Mouse (Mus musculus) monocyte, adult 5-6 weeks (primary cell): ENCODE results near the gene Ufsp1. TPM values are rescaled to one million over a fixed set of nuclear protein-coding genes. Genes with fewer than 3 reads are reported as not detected.

ENCODE experiments used
- ATAC-seq: fragments of 153-309, 156-312 bp; replicated peaks from 2 replicates; pipeline ENCODE4 v1.8.0; 2017; ENCODE audit warnings: mild to moderate bottlenecking; ENCODE audit not compliant: low TSS enrichment, insufficient number of reproducible peaks, severe bottlenecking, poor library complexity, low FRiP score
- total RNA-seq: library from RNA; stranded (forward); fragments of 200-1000, 200-491, 200-594 nt; gene quantifications from 3 replicates; pipeline ENCODE4 v1.2.3, GENCODE M21; 2017

Gene Ufsp1
- total RNA-seq, 1 experiment from 2014 or later: 1.2 TPM

GRCm38 (mm10) chr5:137318570-137318969 lies 24.1 kb downstream of the Ufsp1 start:
- no peak for ATAC-seq

- no peak for ATAC-seq
Measured at GRCm38 (mm10) chr5:137320996-137321395, 26.6 kb downstream of the Ufsp1 start.

GRCm38 (mm10) chr5:137330910-137331309 lies 36.5 kb downstream of the Ufsp1 start:
- 0 out of 2 replicates have a peak, but pooled peaks have one; percentile 7 for ATAC-seq

DNA sequence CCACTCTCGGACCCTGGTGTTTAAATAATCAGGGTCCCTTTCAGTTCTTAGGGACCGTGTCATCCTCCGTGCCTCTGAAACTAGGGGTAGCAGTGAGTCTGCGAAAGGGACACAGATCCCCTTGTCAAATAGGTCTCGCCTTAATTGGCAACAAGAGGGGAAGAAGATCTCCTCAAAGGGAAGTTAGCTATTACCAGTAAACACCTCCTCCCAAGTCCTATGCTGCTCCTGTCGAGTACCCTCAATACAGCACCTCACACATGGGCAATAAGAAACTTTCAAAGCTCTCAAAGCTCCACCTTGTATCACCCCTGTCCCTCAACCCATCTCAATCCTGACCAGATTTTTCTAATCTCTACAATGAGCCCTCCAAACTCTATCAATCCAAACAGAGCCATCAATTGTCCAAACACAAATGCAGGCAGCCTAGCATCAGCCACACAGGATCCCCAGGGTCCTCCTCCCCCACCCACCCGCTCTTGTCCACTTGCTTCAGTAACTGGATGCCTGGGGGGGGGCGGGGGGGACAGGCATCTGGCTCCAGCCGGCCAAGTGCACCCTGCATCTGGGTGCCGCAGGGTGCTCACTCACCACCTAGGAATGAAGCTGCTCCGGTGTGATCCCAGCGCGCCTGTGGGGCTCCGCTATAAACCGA lies 38.6 kb downstream of the Ufsp1 start:
- ATAC-seq: peak; percentile 37; the same call in 1 of the 2 replicates

DNA sequence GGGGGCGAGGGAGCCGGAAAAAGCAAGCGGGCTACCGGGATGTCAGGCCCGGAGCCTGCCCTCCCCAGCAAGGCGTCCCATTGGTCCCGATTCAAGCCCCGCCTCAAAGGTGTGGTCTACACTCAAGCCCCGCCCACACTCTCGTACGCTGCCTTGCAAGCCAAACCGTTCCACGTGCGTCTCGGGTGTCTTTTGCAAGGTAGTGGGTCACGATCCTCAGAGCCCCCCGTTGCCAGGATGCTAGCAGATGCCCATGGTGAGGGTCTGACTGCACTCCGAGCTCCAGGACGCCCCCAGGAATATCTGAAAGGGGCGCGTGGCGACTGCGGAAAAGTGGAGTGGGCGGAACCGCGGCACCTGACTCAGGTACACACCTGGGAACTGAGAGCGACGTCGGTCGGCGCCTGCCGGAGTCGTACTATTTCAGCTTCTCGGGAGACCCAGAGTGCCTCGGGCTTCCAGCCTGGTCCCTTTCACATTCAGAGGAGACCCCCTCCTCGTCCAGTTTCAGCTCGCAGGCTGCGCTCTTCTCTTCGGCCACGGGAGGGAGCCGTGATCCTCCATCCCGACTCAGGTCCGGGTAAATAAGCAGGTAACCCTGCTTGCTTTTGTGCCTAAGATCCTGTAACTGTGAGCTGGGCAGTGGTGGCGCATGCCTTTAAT lies 39.2 kb downstream of the Ufsp1 start, which contains the start of gene Slc12a9:
Slc12a9 (minus strand) TSS at position 86 of the 663 bp plus-strand sequence.
- peak; percentile 94 for ATAC-seq

GRCm38 (mm10) chr5:137334317-137334716 lies 39.9 kb downstream of the Ufsp1 start:
- no peak for ATAC-seq

DNA sequence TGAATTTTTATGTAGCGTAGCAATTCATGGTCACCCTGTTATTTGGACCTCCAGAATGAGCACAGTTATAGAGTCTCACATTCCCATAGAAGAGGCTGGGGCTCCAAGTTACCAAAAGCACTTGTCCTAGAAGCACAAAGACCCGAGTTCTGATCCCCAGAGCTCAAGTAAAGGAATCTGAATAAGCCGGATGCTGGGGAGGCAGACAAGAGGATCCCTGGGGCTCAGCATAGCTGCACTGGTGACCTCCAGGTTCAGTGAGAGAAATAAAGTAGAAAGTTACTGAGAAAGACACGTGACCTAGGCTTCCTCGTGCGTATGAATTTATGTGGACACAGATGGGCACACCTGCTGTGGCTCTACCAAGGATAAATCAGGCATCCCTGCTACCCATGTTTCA lies 40.6 kb downstream of the Ufsp1 start:
- ATAC-seq: no peak

DNA sequence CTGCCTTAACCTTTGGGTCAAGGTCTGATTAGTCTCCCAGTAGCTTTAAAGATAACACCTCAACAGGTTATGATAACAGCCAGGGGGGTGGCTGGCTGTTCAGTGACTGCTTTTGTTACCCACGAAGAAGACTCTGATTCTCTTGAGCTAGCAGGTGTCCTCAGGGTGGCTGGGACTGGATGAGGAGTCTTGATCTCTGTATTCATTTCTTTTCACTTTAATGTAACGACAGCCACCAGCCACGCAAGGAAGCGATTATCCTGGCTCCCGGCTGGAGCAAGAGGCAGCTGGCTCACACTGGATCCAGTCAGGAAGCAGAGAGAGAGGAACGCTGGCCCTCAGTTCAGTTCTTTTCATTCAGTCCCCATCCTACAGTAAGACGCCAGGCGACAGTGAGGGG lies 42.8 kb downstream of the Ufsp1 start:
- ATAC-seq: no peak

GRCm38 (mm10) chr5:137338256-137338655 lies 43.8 kb downstream of the Ufsp1 start:
- ATAC-seq: peak; percentile 68

GRCm38 (mm10) chr5:137338663-137339289 lies 44.3 kb downstream of the Ufsp1 start:
- ATAC-seq: no peak

- ATAC-seq: no peak
Measured at GRCm38 (mm10) chr5:137339290-137339979, 45.0 kb downstream of the Ufsp1 start.

- no peak for ATAC-seq
Measured at GRCm38 (mm10) chr5:137340222-137340621, 45.8 kb downstream of the Ufsp1 start.

- ATAC-seq: no peak
Measured at GRCm38 (mm10) chr5:137342407-137343012, 48.1 kb downstream of the Ufsp1 start.

DNA sequence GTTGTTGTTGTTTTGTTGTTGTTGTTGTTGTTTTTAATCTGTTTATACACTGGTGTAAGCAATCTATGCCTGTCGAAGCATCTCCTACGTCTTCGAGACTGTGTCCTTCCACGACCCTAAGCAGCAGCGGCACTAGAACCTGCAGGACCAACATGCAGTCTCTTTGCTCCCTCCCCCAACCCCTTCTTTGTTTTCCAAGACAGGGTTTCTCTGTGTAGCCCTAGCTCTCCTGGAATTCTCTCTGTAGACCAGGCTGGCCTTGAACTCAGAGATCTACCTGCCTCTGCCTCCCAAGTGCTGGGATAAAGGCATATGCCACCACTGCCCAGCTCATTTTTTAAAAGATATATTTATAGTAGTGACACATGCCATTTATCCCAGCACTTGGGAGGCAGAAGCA lies 49.0 kb downstream of the Ufsp1 start:
- ATAC-seq: no peak

DNA sequence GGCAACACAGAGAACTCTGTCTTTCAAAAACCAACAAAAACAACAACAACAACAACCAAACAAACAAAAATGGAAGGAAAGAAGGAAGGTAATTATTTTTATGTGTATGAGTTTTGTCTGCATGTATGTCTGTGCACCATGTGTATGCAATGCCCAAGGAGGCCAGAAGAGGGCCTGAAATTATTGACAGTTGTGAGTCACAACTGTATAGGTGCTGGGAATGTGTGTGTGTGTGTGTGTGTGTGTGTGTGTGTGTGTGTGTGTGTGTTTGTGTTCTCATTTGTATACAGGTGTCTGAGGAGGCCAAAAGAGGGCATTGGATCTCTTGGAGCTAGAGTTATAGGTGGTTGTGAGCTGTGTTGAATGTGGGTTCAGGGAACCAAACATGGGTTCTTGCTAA lies 49.4 kb downstream of the Ufsp1 start:
- no peak for ATAC-seq
